Mouse (Mus musculus): Measurements from ENCODE around the gene Dlg1.

Gene Dlg1

GRCm38 (mm10) chr16:31844246-31844645 is 181.0 kb downstream of the Dlg1 start:
- no peak for DNase-seq (ENCODE audit: low spot score in 2 of 2)

GRCm38 (mm10) chr16:31846763-31847162 is 183.5 kb downstream of the Dlg1 start:
- DNase-seq (ENCODE audit: low spot score in 2 of 2), result no peak

GRCm38 (mm10) chr16:31863920-31864319 is 200.7 kb downstream of the Dlg1 start:
- peak in 1 of 2 experiments; percentile 20 for DNase-seq (ENCODE audit: low spot score in 2 of 2)

- peak in 1 of 2 experiments; percentile 0 for DNase-seq (ENCODE audit: low spot score in 2 of 2)
Observed at GRCm38 (mm10) chr16:31865242-31865641, 202.0 kb downstream of the Dlg1 start.

GRCm38 (mm10) chr16:31866911-31867310 is 203.7 kb downstream of the Dlg1 start:
- no peak for DNase-seq (ENCODE audit: low spot score in 2 of 2)

- no peak for DNase-seq (ENCODE audit: low spot score in 2 of 2)
Observed at GRCm38 (mm10) chr16:31867736-31868135, 204.5 kb downstream of the Dlg1 start.

GRCm38 (mm10) chr16:31873721-31874120 is 210.5 kb downstream of the Dlg1 start:
- no peak for DNase-seq (ENCODE audit: low spot score in 2 of 2)

GRCm38 (mm10) chr16:31875391-31875790 is 212.1 kb downstream of the Dlg1 start:
- no peak for DNase-seq (ENCODE audit: low spot score in 2 of 2)

- DNase-seq (ENCODE audit: low spot score in 2 of 2), result peak; percentile 81 to 82
Observed at GRCm38 (mm10) chr16:31876386-31876785, 213.1 kb downstream of the Dlg1 start.

GRCm38 (mm10) chr16:31878052-31878451 is 214.8 kb downstream of the Dlg1 start:
- no peak for DNase-seq (ENCODE audit: low spot score in 2 of 2)

- DNase-seq (ENCODE audit: low spot score in 2 of 2), result no peak
Observed at GRCm38 (mm10) chr16:31878573-31879257, 215.5 kb downstream of the Dlg1 start, which contains the start of gene Meltf. Gene Meltf, plus strand, starts transcription at chr16:31878810.

GRCm38 (mm10) chr16:31880146-31880840 is 217.1 kb downstream of the Dlg1 start:
- DNase-seq (ENCODE audit: low spot score in 2 of 2), result no peak

GRCm38 (mm10) chr16:31882381-31882908 is 219.2 kb downstream of the Dlg1 start:
- no peak for DNase-seq (ENCODE audit: low spot score in 2 of 2)

GRCm38 (mm10) chr16:31883302-31883701 is 220.1 kb downstream of the Dlg1 start:
- DNase-seq (ENCODE audit: low spot score in 2 of 2), result no peak

GRCm38 (mm10) chr16:31883902-31884301 is 220.7 kb downstream of the Dlg1 start:
- DNase-seq (ENCODE audit: low spot score in 2 of 2), result no peak

- no peak for DNase-seq (ENCODE audit: low spot score in 2 of 2)
Observed at GRCm38 (mm10) chr16:31890907-31891306, 227.7 kb downstream of the Dlg1 start.

- no peak for DNase-seq (ENCODE audit: low spot score in 2 of 2)
Observed at GRCm38 (mm10) chr16:31893396-31894141, 230.3 kb downstream of the Dlg1 start.

- peak; percentile 75 to 82 for DNase-seq (ENCODE audit: low spot score in 2 of 2)
Observed at GRCm38 (mm10) chr16:31896971-31897774, 233.9 kb downstream of the Dlg1 start.

- peak; percentile 87 to 95 for DNase-seq (ENCODE audit: low spot score in 2 of 2)
Observed at GRCm38 (mm10) chr16:31898546-31899326, 235.5 kb downstream of the Dlg1 start.

GRCm38 (mm10) chr16:31901886-31902285 is 238.6 kb downstream of the Dlg1 start:
- DNase-seq (ENCODE audit: low spot score in 2 of 2), result no peak

GRCm38 (mm10) chr16:31903239-31903638 is 240.0 kb downstream of the Dlg1 start:
- no peak for DNase-seq (ENCODE audit: low spot score in 2 of 2)
